Comparison of ENCODE assay signal across 8 mouse cellular contexts in genomic region chr6:53820486-53820985, GRCm38 (mm10). TPM values are rescaled to one million over a fixed set of nuclear protein-coding genes. Genes with fewer than 3 reads are reported as not detected.
DNase-seq lines count a peak whose midpoint lies in the region; ATAC-seq lines count a peak whose summit lies in the region.

Gene Tril, minus strand, starts transcription at chr6:53820830.

- no peaks in the 10 kb centered on the region for H3K9me3 ChIP-seq in intestine, embryonic 14.5 days (ENCODE audit: control insufficient read depth, low read length)
- no peaks in the 10 kb centered on the region for H3K9me3 ChIP-seq in midbrain, embryonic 10.5 days (replicated peaks)
- no peaks in the 10 kb centered on the region for H3K9me3 ChIP-seq in stomach, embryonic 16.5 days (replicated peaks; ENCODE audit: control insufficient read depth, low read length)

- H3K4me2 ChIP-seq in intestine, embryonic 14.5 days (ENCODE audit: low read length), result peak within 1 kb of the TSS; percentile 88
- peak within 1 kb of the TSS; percentile 90 for H3K4me2 ChIP-seq in stomach, embryonic 16.5 days (ENCODE audit: low read depth, low read length)

- no peaks in the 10 kb centered on the region for H3K36me3 ChIP-seq in intestine, embryonic 14.5 days (ENCODE audit: control insufficient read depth, insufficient read depth, low read length)
- H3K36me3 ChIP-seq in midbrain, embryonic 10.5 days, result peaks cover 4% of the 10 kb centered on the region; the same call in 1 of the 2 replicates
- H3K36me3 ChIP-seq in stomach, embryonic 16.5 days (ENCODE audit: control insufficient read depth, insufficient read depth, low read length), result no peaks in the 10 kb centered on the region

- H3K4me1 ChIP-seq in intestine, embryonic 14.5 days (replicated peaks; ENCODE audit: control insufficient read depth, insufficient read depth, low read length), result peaks cover 26% of the 10 kb centered on the region
- H3K4me1 ChIP-seq in midbrain, embryonic 10.5 days, result peaks cover 54% of the 10 kb centered on the region
- peaks cover 23% of the 10 kb centered on the region for H3K4me1 ChIP-seq in stomach, embryonic 16.5 days (ENCODE audit: control insufficient read depth, insufficient read depth, low read length)

- DNase-seq in adrenal gland, postnatal 4 days (ENCODE audit: low spot score in 2 of 2), result peak; percentile 44
- DNase-seq in embryo, embryonic 11 days, result peak; percentile 90
- peak; percentile 89 for DNase-seq in gastrocnemius, postnatal 25 days
- DNase-seq in intestine, embryonic 14.5 days (ENCODE audit: low spot score), result peak; percentile 90
- DNase-seq in left cerebral cortex, postnatal 25 days (ENCODE audit: low spot score in 2 of 2), result peak; percentile 40 to 61
- DNase-seq in midbrain, embryonic 10.5 days (ENCODE audit: low spot score), result peak; percentile 84
- no peak for DNase-seq in thymus, postnatal 25 days

- peak within 1 kb of the TSS; percentile 56 for H3K4me3 ChIP-seq in intestine, embryonic 14.5 days (ENCODE audit: low read depth, low read length)
- peak within 1 kb of the TSS; percentile 69 for H3K4me3 ChIP-seq in midbrain, embryonic 10.5 days
- peak within 1 kb of the TSS; percentile 61 for H3K4me3 ChIP-seq in stomach, embryonic 16.5 days (replicated peaks; ENCODE audit: low read length)

- ATAC-seq in intestine, embryonic 14.5 days (replicated peaks; ENCODE audit: low FRiP score, low TSS enrichment, low read depth), result peak; percentile 73
- ATAC-seq in stomach, embryonic 16.5 days (ENCODE audit: insufficient read depth, low FRiP score), result peak; percentile 80

- under 1% methylated on average over 43 of the region's 43 CpGs for WGBS in intestine, embryonic 14.5 days
- under 1% methylated on average over 43 of the region's 43 CpGs for WGBS in midbrain, embryonic 10.5 days
- WGBS in stomach, embryonic 16.5 days, result under 1% methylated on average over 43 of the region's 43 CpGs

- peaks cover 45% of the 10 kb centered on the region for H3K27me3 ChIP-seq in intestine, embryonic 14.5 days (replicated peaks; ENCODE audit: control insufficient read depth, insufficient read depth, low read length)
- H3K27me3 ChIP-seq in midbrain, embryonic 10.5 days (ENCODE audit: low read depth, poor library complexity, severe bottlenecking), result peaks cover 89% of the 10 kb centered on the region
- peaks cover 4% of the 10 kb centered on the region; the same call in 1 of the 2 replicates for H3K27me3 ChIP-seq in stomach, embryonic 16.5 days (ENCODE audit: control insufficient read depth, insufficient read depth, low read length)

- intact Hi-C loops in left cerebral cortex, postnatal 25 days (cut with DNase I), result no loop called here

- peak within 1 kb of the TSS; percentile 57 for H3K9ac ChIP-seq in intestine, embryonic 14.5 days (ENCODE audit: low read length)
- peak within 1 kb of the TSS; percentile 77 for H3K9ac ChIP-seq in stomach, embryonic 16.5 days (ENCODE audit: low read length)

- peak within 1 kb of the TSS; percentile 93 for H3K27ac ChIP-seq in intestine, embryonic 14.5 days (ENCODE audit: low read depth)
- H3K27ac ChIP-seq in midbrain, embryonic 10.5 days (replicated peaks), result peak within 1 kb of the TSS; percentile 90
- peak within 1 kb of the TSS; percentile 94 for H3K27ac ChIP-seq in stomach, embryonic 16.5 days (ENCODE audit: low read length)

RNA-seq across cellular contexts. Expression of gene Tril, which starts in this region (rescaled TPM):
- 10 to 100 TPM; 32.3 to 45.3 TPM for total RNA-seq in adrenal gland, postnatal 4 days (2021)
- 1 to 10 TPM; 3.6 to 3.8 TPM for total RNA-seq in gastrocnemius, postnatal 25 days (2021)
- polyA plus RNA-seq in intestine, embryonic 14.5 days (2014; fragmentation: Nextera tagmentation; extraction: Ambion mirVana), result 15.9 and 16.5 TPM in 2 replicates
- total RNA-seq in left cerebral cortex, postnatal 25 days (2021), result 10 to 100 TPM; 32.1 to 34.4 TPM
- 32.7 and 35.2 TPM in 2 replicates for polyA plus RNA-seq in midbrain, embryonic 10.5 days (2016; fragmentation: Nextera tagmentation; extraction: Ambion mirVana)
- polyA plus RNA-seq in stomach, embryonic 16.5 days (2015; fragmentation: Nextera tagmentation; extraction: Ambion mirVana), result 18.3 and 19.6 TPM in 2 replicates

Comparison
In these comparisons a context has a peak if more than half of its experiments do, and no peak if none do; other contexts are left out.
1. RNA of gene Tril (total RNA-seq): 32.3 to 45.3 TPM in adrenal gland, postnatal 4 days and 32.1 to 34.4 TPM in left cerebral cortex, postnatal 25 days; 3.6 to 3.8 TPM in gastrocnemius, postnatal 25 days; every median in the first group is over 4 times any median in the second.
2. Peak in every context shown above with its lines, with median percentiles within 50 percentile points of each other: H3K27ac ChIP-seq and H3K4me3 ChIP-seq.